Mouse (Mus musculus) myocyte (in vitro differentiated cells): ENCODE measurements around the gene Psmd5.
"Not testable (repeated sequence)": the region's sequence is repeated elsewhere in the genome, so short reads cannot be mapped to it uniquely, and the experiment has no call there.

Experiments used
- CEBPB ChIP-seq: IDR thresholded peaks from 2 replicates; pipeline ENCODE4 v1.6.1; 2011; ENCODE audit warnings: mild to moderate bottlenecking, moderate library complexity; ENCODE audit not compliant: poor library complexity, insufficient read depth, severe bottlenecking
- E2F4 ChIP-seq: IDR thresholded peaks from one replicate; pipeline ENCODE4 v1.6.1; 2011; ENCODE audit warnings: mild to moderate bottlenecking, control low read depth, moderate library complexity; ENCODE audit not compliant: insufficient read depth
- MAX ChIP-seq: IDR thresholded peaks from one replicate; pipeline ENCODE4 v1.6.1; 2011; ENCODE audit warnings: low read depth, mild to moderate bottlenecking, control low read depth
- MYOD1 ChIP-seq, 3 experiments: IDR thresholded peaks; one replicate each; pipeline ENCODE4 v1.6.1; 2011; ENCODE audit warnings: control low read depth in 2 of 3, low read depth in 2 of 3, mild to moderate bottlenecking in 2 of 3, moderate library complexity in 1 of 3; ENCODE audit not compliant: insufficient read length in 2 of 3, control insufficient read depth in 1 of 3
- MYOG ChIP-seq, 3 experiments: IDR thresholded peaks; one replicate each; pipeline ENCODE4 v1.6.1; 2011; ENCODE audit warnings: control low read depth in 2 of 3, low read depth in 2 of 3, mild to moderate bottlenecking in 2 of 3; ENCODE audit not compliant: insufficient read length in 2 of 3, control insufficient read depth in 1 of 3, insufficient read depth in 1 of 3
- POLR2A ChIP-seq: IDR thresholded peaks from one replicate; pipeline ENCODE4 v1.6.1; 2011; ENCODE audit warnings: low read depth, mild to moderate bottlenecking, control low read depth, moderate library complexity; ENCODE audit not compliant: insufficient read length
- POLR2AphosphoS2 ChIP-seq: IDR thresholded peaks from one replicate; pipeline ENCODE4 v1.6.1; 2011; ENCODE audit warnings: low read depth, control low read depth; ENCODE audit not compliant: insufficient read length
- REST ChIP-seq: IDR thresholded peaks from one replicate; pipeline ENCODE4 v1.6.1; 2011; ENCODE audit warnings: mild to moderate bottlenecking, control low read depth, moderate library complexity; ENCODE audit not compliant: insufficient read depth, insufficient read length
- SRF ChIP-seq: IDR thresholded peaks from one replicate; pipeline ENCODE4 v1.6.1; 2011; ENCODE audit warnings: low read depth; ENCODE audit not compliant: control insufficient read depth, insufficient read length
- TCF12 ChIP-seq: IDR thresholded peaks from one replicate; pipeline ENCODE4 v1.6.1; 2011; ENCODE audit warnings: mild to moderate bottlenecking, control low read depth; ENCODE audit not compliant: poor library complexity, insufficient read depth, severe bottlenecking
- TCF3 ChIP-seq: IDR thresholded peaks from one replicate; pipeline ENCODE4 v1.6.1; 2011; ENCODE audit warnings: low read depth, control low read depth; ENCODE audit not compliant: insufficient read length
- USF1 ChIP-seq: IDR thresholded peaks from one replicate; pipeline ENCODE4 v1.6.1; 2011; ENCODE audit warnings: low read depth, mild to moderate bottlenecking, control low read depth, moderate library complexity

DNA sequence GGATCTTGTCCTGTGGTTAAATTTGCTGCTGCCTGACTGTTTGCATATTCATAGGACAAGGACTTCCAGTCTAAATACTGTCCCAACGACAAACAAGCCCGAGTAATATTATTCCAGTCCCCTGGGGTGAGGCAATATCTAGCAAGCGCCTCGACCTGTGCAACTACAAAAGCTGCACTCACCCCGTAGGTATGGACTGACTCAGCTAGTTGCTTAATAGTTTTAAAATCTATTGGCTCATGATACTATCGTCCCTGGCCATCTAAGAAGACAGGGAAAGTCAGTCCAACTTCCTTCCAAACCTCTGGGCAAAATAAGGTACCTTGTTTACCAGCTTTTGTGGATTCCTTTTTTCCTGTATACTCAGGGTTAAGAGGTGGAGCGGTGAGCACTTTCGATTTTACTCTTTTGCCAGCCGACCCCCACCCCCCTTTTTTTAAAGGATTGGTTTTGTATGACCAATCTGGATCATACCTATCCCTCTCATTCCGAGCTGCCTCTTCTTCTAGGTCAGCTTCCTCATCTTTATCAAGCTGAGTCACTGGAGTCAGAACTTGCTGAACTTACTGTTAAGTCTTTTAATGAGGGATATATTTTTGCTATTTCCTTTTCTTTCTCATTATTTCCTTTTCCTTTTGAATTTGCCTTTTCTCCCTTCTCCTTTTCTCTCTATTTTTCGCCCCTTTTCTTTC, 41.9 kb downstream of the Psmd5 start, which contains the start of gene Gm34653:
- not testable (repeated sequence) for TF ChIP-seq POLR2AphosphoS2; POLR2A; E2F4; MYOG (IDR thresholded peaks at IDR 0.05; ENCODE audit: control insufficient read depth in 1 of 3, insufficient read depth in 1 of 3, insufficient read length in 2 of 3, low read depth in 2 of 3); MYOD1 (IDR thresholded peaks at IDR 0.05; ENCODE audit: control insufficient read depth in 1 of 3, insufficient read length in 2 of 3, low read depth in 2 of 3); USF1; TCF12; MAX; TCF3; SRF; REST
- peak; percentile 49; the same call in 1 of the 2 replicates for TF ChIP-seq CEBPB
